Mouse (Mus musculus) megakaryocyte, embryonic 14.5 days (primary cell): ENCODE data around the gene 1700021F05Rik.

Source experiments
- FLI1 ChIP-seq: IDR thresholded peaks from 2 replicates; pipeline ENCODE4 v1.6.1; 2012; ENCODE audit warnings: low read length, inconsistent platforms, mixed read lengths
- GATA1 ChIP-seq: IDR thresholded peaks from 3 replicates; pipeline ENCODE4 v1.6.1; 2012; ENCODE audit warnings: mixed read lengths, low read length, inconsistent platforms, borderline replicate concordance

DNA sequence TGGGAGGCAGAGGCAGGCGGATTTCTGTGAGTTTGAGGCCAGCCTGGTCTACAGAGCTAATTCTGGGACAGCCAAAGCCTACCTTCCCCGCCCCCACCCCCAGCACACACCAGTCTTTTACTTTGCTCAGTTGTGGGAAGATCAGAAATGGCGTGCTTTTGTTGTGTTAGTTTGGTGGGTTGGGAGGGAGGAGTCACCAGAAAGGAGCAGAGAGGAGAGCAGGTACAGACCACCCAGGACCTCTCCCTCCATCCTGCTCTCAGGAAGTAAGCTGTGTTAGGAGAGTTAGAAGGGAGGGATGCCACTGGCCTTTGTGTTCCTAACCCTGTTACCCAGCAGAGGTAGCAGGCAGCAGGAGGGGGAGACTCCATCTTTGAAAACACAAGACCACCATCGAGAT is 33.7 kb downstream of the 1700021F05Rik start:
- TF ChIP-seq GATA1: no peak
- no peak for TF ChIP-seq FLI1
